Mouse (Mus musculus): ENCODE data around the gene Slc31a1. TPM values are rescaled to one million over a fixed set of nuclear protein-coding genes. Genes with fewer than 3 reads are reported as not detected.

Slc31a1 gene
- 1 to 10 TPM; 8.6 to 9.4 TPM for polyA plus RNA-seq (2017; shearing (Covaris generic))

GRCm38 (mm10) chr4:62360088-62360804, at the start of gene Slc31a1, which contains the start of gene Fkbp15:
Slc31a1 (plus strand) TSS chr4:62360727.
Fkbp15 (minus strand) TSS chr4:62360548.

GRCm38 (mm10) chr4:62408601-62409282, 48.2 kb downstream of the Slc31a1 start, which contains the start of the genes Cdc26 and Prpf4:
Cdc26 (minus strand) TSS chr4:62408642.
Prpf4 (plus strand) TSS chr4:62408797.

GRCm38 (mm10) chr4:62435081-62435480, 74.6 kb downstream of the Slc31a1 start, which contains the start of gene Rnf183:
Rnf183 (minus strand) TSS chr4:62435252.

Other genes with a start within 250 kb of the Slc31a1 start
- not detected for gene Mup21, start 209.9 kb upstream of the Slc31a1 start, polyA plus RNA-seq (2017; shearing (Covaris generic))
- under 1 TPM in 1 of 2 experiments, not detected in 1; 0.45 TPM for gene Zfp37, start 129.7 kb upstream of the Slc31a1 start, polyA plus RNA-seq (2017; shearing (Covaris generic))
- gene Slc31a2, start 98.2 kb upstream of the Slc31a1 start, polyA plus RNA-seq (2017; shearing (Covaris generic)), result 10 to 100 TPM; 13.7 to 17.0 TPM
- gene Fkbp15, start 179 bp upstream of the Slc31a1 start, polyA plus RNA-seq (2017; shearing (Covaris generic)), result 10 to 100 TPM; 49.3 to 57.6 TPM
- gene Cdc26, start 47.9 kb downstream of the Slc31a1 start, polyA plus RNA-seq (2017; shearing (Covaris generic)), result 100 to 1,000 TPM in 1 of 2 experiments, 10 to 100 TPM in 1; 84.1 to 112 TPM
- gene Prpf4, start 48.1 kb downstream of the Slc31a1 start, polyA plus RNA-seq (2017; shearing (Covaris generic)), result 10 to 100 TPM; 22.6 to 25.4 TPM
- under 1 TPM in 1 of 2 experiments, not detected in 1; 0.52 TPM for gene Rnf183, start 74.5 kb downstream of the Slc31a1 start, polyA plus RNA-seq (2017; shearing (Covaris generic))
- gene Wdr31, start 110.2 kb downstream of the Slc31a1 start, polyA plus RNA-seq (2017; shearing (Covaris generic)), result under 1 TPM; 0.37 to 0.93 TPM
- gene Bspry, start 119.3 kb downstream of the Slc31a1 start, polyA plus RNA-seq (2017; shearing (Covaris generic)), result 10 to 100 TPM in 1 of 2 experiments, 1 to 10 TPM in 1; 3.7 to 11.2 TPM
- 1 to 10 TPM in 1 of 2 experiments, under 1 TPM in 1; 0.91 to 1.6 TPM for gene Hdhd3, start 142.7 kb downstream of the Slc31a1 start, polyA plus RNA-seq (2017; shearing (Covaris generic))
- gene Alad, start 159.2 kb downstream of the Slc31a1 start, polyA plus RNA-seq (2017; shearing (Covaris generic)), result 10 to 100 TPM; 61.2 to 61.8 TPM
- gene Pole3, start 164.3 kb downstream of the Slc31a1 start, polyA plus RNA-seq (2017; shearing (Covaris generic)), result 10 to 100 TPM; 29.2 to 40.9 TPM
- gene 4933430I17Rik, start 164.6 kb downstream of the Slc31a1 start, polyA plus RNA-seq (2017; shearing (Covaris generic)), result not detected
- gene Rgs3, start 199.1 kb downstream of the Slc31a1 start, polyA plus RNA-seq (2017; shearing (Covaris generic)), result 100 to 1,000 TPM in 1 of 2 experiments, 10 to 100 TPM in 1; 45.6 to 110 TPM

Data from activated CD4-positive, CD25-positive, alpha-beta regulatory T cell (primary cell).